Mouse (Mus musculus): ENCODE data around the gene Ust. TPM values are rescaled to one million over a fixed set of nuclear protein-coding genes. Genes with fewer than 3 reads are reported as not detected.
A peak's percentile ranks its signal among the peaks of the same experiment; 100 is the strongest.

Ust gene
- total RNA-seq, 2 experiments from 2014 or later = 30.3 to 32.6 TPM

DNA sequence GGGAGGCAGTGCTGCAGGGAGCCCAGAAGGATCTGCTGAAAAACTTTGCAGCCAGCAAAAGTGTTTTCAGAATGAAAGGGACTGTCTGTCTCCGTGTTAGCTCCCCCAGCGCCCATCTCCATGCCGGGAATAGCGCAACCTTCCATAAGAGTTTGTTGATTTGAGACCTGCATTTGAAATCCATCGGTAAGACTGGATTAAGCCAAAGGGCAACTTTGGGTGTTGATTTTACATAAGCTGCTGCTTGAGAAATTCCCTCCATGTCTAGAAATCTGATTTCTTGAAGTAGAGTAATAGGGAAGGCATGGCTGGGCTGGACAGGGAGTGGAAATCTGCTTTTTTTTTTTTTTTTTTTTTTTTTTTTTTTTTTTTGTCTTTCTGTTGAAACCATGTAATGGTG, 306.9 kb downstream of the Ust start:
- DNase-seq (ENCODE audit: extremely low spot score in 1 of 2, low spot score in 2 of 2) = no peak
- intact Hi-C loops (cut with DNase I) = no loop called here

DNA sequence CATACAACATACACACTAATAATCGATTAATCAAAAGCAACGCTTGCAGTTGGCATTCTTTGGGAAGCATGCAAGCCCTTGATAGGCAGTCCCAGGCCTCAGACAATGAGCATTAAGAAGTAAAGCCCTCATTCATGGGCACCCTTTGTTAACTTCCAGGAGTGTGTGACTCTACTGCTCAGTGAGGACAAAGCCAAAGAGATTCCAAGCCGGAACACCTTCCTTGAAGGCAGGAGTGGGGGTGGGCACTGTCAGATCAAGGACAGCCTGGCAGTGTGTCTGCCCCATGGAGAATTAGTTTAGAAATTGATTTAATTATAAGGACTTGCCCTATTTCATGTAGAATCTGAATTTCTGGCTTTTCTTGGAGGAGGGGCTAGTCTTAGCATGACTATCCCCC, 308.3 kb downstream of the Ust start:
- intact Hi-C loops (cut with DNase I) = no loop called here
- DNase-seq (ENCODE audit: extremely low spot score in 1 of 2, low spot score in 2 of 2) = no peak

DNA sequence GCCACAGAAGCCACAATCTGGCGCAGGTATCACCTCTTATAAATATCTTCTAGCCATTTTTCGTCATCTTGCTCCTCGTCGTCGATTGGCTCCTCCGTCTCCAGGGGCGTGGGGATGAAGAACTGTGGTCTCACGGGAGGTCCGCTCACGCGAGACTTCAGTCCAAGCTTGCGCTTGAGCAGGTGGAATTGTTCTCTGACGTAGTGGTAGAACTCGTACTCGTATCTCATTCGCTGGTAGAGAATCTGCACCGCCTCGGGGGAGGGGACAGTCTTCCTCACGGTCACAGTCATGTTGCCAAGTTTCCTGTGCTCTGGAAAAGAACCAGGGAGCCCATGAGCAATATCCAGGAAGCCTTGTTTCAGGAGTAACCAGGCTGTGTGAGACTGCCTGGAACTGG, 311.3 kb downstream of the Ust start:
- no peak for DNase-seq (ENCODE audit: extremely low spot score in 1 of 2, low spot score in 2 of 2)
- intact Hi-C loops (cut with DNase I) = no loop called here

DNA sequence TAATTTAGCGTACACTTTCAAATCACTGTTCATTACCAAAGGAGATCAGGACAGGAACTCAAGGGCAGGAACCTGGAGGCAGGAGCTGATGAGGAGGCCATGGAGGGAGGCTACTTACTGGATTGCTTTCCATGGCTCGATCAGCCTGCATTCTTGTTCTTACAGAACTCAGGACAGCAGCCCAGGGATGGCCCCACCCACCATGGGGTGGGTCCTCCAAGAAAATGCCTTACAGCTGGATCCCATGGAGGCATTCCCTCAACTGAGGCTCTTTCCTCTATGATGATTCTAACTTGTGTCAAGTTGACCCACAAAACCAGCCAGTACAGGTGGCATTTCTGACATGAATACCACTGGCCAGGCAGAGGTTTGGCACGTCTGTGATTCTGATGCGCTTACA, 314.9 kb downstream of the Ust start:
- no peak for DNase-seq (ENCODE audit: extremely low spot score in 1 of 2, low spot score in 2 of 2)
- intact Hi-C loops (cut with DNase I) = loop anchor here (5.0 kb wide), 1 partner anchor 34 kb away; no protein-coding TSS in a partner anchor

DNA sequence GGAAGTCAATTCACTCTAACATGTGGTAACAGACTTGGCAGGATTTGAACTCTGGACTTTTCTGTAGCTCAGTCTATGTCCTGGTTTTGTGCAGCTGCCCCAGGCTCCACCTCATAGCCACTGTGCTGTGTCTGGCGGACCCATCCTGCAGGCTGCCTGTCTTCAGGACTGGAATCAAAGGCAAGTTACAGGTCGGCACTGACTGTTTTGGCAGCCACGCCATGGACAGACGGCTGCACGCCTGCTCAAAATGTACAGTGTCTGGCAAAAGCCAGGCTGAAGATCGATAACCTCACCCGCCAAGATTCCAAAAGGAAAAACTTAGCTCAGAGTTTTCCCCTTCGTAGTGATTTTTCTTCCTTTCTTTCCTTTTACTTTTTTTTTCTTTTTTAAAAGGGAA, 318.8 kb downstream of the Ust start:
- intact Hi-C loops (cut with DNase I) = loop anchor here (5.0 kb wide), 2 partner anchors 37 to 388 kb away; no protein-coding TSS in a partner anchor
- DNase-seq (ENCODE audit: extremely low spot score in 1 of 2, low spot score in 2 of 2) = no peak

DNA sequence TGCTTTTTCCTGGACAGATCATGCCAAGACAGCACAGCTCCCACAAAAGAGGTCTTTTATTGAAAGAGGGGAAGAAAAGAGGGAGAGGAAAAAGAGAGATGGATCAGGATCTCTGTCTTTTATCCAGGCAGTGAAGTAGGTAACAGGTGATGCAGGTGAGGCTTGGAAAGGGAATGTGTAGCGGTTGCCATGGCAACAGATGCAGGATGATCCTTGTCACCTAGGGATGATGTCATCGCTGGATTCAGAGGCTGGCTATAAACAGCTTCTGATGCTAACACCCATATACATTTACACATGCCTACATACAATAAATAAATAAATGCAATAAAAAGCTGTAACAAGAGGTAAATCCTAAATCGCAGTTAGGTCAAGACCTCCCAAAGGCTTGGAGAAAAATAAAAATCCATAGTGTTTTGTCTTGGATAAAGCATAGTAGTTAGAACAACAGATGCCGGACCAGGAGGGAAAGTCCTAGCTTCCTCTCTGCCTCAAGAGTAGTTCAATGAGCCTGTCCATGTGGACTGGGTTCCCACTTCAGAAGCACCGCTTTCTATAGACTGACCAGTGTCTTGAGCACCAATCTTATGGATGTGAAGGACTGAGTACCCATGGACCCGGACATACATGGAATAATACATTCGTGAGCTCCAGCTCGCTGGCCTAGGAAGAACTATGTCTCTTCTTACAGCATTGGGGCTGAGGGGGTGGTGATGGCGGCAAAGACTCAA, 319.4 kb downstream of the Ust start:
- no peak for DNase-seq (ENCODE audit: extremely low spot score in 1 of 2, low spot score in 2 of 2)
- intact Hi-C loops (cut with DNase I) = loop anchor here (5.0 kb wide), 1 partner anchor 387 kb away; no protein-coding TSS in a partner anchor

DNA sequence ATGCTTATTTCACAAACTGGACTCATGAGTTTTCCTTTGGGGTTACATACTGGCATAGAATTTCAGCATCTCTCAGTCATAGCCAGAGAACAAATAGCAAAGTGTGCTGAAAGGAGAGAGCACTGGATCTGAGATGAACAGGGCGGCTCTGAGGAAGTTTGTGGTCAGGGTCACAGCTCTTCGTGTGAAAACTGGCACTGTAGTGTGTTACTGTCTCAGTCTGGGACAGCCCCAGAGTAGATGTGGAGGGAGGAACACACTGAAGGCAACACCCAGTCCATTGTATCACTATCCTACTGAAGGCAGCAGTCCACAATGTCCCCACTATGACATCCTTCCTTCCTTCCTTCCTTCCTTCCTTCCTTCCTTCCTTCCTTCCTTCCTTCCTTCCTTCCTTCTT, 321.0 kb downstream of the Ust start:
- intact Hi-C loops (cut with DNase I) = loop anchor here (5.0 kb wide), 1 partner anchor 385 kb away; no protein-coding TSS in a partner anchor
- no peak for DNase-seq (ENCODE audit: extremely low spot score in 1 of 2, low spot score in 2 of 2)

DNA sequence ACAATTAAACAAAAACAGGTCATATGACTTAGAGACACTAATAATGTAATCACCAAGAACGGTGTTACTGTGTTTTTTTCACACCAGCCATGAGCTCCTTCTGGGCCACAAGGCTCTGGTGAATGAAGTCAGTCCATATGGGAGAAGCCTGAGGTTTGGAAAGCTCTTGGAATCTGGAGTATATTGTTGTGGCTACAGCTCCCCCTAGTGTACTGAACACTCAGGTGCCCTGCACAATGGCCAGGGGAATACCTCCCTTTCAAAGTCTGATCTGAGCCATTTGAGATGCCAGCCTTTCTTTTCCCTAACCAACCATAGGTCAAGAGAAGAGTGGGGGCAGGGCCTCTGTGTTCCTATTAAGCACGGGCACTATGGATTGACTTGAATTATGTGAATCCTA, 322.3 kb downstream of the Ust start:
- intact Hi-C loops (cut with DNase I) = loop anchor here (1.0 to 5.0 kb wide), 2 partner anchors 313 to 384 kb away; no protein-coding TSS in a partner anchor
- DNase-seq (ENCODE audit: extremely low spot score in 1 of 2, low spot score in 2 of 2) = peak; percentile 69 to 81

DNA sequence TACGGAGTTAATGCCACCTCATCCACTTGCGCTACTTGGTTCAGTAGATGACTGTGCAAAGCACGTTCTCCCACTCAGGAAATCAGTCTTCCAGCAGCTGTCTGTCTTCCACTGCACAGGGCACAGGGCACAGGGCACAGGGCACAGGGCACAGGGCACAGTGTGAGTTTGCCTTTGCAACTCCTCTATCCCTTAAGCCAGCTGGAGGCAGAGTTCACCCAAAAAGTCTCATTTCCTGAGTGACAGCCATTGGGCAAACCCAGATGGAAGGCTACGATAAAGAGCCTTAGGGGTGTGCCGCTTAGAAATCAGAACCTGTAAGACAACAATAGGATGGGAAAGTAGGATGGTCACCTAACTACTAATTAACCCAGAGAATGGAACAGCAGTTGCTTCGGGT, 322.9 kb downstream of the Ust start:
- DNase-seq (ENCODE audit: extremely low spot score in 1 of 2, low spot score in 2 of 2) = no peak

DNA sequence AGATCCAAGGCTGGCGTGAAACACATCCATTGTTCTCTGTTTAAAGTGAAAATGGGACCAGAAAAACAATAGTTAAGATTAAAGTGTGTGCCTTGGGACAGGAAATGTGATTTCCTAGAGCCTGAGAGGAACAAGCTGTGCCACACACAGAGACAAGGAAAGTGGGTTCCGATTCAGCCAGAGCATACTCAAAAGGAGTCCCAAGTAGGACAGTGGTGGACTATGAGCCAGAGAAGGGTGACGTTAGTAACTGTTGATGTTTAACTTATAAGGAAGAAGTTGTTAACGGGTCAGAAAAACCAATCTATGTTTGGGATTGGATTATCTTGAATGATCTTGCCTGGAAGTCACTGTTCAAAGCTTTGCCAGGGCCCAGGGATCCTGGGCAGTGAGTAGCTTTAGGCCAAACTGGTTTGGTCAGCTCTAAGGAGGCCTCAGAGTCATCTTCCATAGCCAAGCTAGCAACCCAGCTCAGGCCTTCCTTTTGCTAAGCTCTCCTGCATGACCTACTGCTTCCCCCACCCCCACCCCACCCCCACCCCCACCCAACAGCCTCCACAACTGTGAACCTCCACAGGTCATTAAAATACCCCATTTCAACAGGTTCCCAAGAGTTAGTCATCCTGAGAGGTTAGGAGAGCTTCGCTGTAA, 329.2 kb downstream of the Ust start:
- DNase-seq (ENCODE audit: extremely low spot score in 1 of 2, low spot score in 2 of 2) = no peak
- intact Hi-C loops (cut with DNase I) = no loop called here

More for the DNA sequence above, 322.9 kb downstream of the Ust start:
- intact Hi-C loops (cut with DNase I) = loop anchor here (1.0 to 5.0 kb wide), 2 partner anchors 312 to 383 kb away; no protein-coding TSS in a partner anchor

DNA sequence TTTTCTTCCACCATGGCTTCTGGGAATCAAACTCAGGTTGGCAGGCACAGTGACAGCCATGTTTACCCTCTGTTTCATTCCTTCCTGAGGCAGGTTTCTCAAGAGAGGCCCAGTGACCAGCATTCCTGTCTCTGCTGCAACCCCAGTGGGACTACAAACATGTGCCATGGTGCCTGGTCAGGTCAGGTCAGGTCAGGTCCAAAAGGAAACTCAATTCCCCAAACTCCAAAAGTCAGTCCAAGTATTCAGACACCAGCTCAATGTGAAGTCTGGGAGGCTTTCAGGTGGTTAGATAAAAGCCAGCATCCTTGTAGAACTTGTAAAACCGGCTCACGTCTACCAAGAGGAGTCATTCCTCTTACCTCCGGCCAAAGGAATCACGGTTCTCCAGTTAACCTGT, 333.0 kb downstream of the Ust start:
- no peak for DNase-seq (ENCODE audit: extremely low spot score in 1 of 2, low spot score in 2 of 2)
- intact Hi-C loops (cut with DNase I) = no loop called here

DNA sequence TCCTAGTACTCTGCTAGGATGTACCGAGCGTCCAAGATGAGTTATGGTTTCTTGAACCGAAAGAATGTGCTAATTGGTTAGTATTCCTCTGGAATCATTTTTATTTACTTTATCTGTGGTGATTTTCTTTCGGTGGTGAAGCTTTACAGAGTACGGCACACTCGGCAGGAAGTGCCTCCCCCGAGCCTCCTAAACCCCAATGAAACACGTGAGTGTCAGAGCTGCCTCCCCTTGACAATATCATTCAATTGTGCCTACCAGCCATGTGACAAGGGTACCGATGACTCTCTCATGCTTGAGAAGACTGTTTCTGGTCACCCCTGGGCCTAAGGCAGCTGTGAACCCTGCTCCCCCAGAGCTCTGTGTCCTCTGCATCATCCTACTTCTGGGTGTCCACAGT, 333.9 kb downstream of the Ust start:
- DNase-seq (ENCODE audit: extremely low spot score in 1 of 2, low spot score in 2 of 2) = no peak
- intact Hi-C loops (cut with DNase I) = no loop called here

DNA sequence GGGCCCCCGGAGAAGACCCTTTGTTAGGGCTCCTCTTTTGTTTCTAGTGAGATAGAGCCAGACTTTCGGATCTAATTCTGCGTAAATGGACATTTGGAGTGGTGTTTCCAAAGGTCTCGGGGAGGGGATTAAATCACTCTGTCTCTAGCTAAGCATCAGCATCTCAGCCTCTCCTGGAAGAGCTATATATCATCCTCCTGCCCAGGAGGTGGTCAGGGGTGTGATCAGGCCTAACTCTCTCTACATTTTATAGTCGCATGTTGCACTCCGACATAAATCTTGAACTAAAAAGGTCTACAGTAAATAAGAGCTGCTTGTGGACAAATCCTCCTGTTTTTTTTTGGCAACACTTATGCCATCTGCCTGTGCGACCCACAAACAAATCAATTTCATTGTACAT, 335.5 kb downstream of the Ust start:
- DNase-seq (ENCODE audit: extremely low spot score in 1 of 2, low spot score in 2 of 2) = no peak
- intact Hi-C loops (cut with DNase I) = no loop called here

DNA sequence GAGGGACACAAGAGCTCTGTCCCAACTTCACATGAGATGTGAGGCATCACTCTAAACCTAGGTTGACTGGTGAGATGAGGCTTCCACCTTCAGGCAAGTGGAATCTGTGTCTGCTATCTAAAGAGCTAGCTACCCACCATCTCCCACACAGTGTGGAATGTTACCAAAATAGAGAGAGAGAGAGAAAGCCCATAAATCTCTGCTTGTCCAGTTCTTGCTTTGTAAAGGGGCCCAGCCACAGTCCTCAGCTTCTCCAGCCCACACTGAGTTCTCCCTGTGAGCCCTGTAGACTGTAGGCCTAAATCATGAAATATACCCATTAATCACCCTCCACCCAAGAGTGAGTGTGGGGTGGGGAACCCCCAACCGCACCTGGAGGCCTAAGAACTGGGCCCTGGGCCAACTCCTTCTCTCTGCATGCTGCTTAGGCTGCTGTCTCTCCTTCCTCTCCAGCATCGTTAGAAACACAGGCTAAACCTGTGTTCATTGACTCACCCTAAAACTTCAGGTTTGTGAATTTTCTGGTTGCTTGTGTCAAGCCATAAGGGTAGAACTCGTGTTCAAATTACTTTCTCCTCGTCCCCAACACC, 336.9 kb downstream of the Ust start:
- DNase-seq (ENCODE audit: extremely low spot score in 1 of 2, low spot score in 2 of 2) = no peak
- intact Hi-C loops (cut with DNase I) = no loop called here

DNA sequence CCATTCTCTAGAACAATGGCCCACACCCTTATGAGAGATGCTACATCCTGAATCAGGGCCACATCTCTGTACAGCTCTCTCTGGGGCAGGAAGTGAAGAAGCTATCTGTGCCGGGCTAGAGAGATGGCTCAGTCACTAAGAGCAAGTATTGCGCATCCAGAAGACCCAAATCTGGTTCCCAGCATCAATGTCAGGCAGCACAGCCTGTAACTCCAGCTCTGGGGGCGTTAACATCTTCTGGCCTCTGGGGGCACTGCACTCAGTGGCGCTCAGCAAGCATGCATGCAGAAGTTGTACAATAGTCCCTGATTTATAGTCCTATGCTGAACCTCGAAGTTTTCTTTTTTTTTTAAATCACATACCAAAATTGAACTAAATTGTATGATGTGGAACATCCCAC, 341.0 kb downstream of the Ust start:
- intact Hi-C loops (cut with DNase I) = no loop called here
- DNase-seq (ENCODE audit: extremely low spot score in 1 of 2, low spot score in 2 of 2) = no peak

DNA sequence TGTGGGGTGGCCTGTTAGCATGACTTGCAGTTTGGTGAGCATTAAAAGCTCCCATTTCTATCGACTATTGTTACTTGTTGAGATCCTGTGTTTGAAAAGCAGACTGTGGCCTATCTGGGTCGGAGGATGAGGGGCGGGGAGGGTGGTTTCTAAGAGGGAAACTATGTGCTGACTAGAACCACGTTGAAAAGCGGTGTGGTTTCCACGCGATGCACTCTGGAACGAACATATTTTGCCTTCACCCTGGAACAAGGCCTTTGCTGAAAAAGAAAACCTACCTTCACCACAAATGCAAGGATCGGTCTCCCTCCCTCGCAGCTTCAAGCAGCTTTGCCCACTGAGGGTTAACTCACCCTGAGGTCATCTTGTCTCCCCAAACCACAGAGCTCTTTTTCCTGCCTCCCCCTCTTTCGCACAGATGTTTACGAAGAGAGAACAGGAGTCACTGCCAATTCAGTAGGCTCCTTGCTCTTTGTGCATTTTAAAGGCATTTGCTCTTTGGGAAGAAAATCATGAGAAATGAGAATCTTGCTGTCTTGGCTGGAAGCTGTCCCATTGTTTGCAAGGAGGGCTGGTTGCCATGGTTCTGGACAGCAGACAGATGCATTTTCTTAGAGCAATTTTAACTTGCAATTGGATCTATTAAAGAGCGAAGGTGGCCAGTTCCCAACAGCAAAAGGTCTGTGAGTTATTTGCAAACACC, 342.1 kb downstream of the Ust start:
- intact Hi-C loops (cut with DNase I) = no loop called here
- peak in 1 of 2 experiments; percentile 24 for DNase-seq (ENCODE audit: extremely low spot score in 1 of 2, low spot score in 2 of 2)

DNA sequence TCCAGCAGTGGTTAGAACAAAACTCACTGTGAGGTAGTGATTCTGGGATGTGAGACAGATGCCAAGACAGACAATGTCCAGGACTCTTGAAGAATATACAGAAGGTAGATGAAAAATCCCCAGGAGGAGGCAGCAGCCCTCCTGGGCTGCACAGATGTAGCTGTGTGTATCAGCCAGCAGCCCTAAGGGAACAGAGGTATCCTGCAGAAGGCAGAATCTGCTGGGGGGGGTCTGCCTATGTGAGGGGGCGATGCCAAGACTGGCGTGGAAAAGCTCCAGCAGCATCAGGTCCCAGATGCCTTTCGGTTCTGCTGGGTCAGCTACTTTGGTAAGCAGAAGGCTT, 342.6 kb downstream of the Ust start:
- no peak for DNase-seq (ENCODE audit: extremely low spot score in 1 of 2, low spot score in 2 of 2)
- intact Hi-C loops (cut with DNase I) = no loop called here

DNA sequence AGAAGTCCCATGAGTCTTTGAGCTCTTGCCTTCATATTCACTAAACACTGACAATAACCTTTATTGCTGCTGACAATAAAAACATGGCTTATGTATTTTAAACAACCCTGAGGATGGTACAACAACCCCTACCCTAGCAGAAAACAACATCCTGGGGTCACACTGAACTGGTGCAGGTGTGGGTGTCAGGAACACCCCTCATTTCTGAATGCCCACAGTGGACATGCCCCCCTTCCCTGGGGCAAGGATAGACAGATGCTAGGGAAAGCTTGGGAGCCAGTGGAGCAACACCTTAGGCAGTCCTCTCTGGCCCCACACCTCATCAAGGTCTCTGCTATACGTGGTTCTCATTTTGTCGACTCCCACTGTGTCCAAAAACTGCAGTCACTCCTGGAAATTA, 343.9 kb downstream of the Ust start:
- no peak for DNase-seq (ENCODE audit: extremely low spot score in 1 of 2, low spot score in 2 of 2)
- intact Hi-C loops (cut with DNase I) = no loop called here

DNA sequence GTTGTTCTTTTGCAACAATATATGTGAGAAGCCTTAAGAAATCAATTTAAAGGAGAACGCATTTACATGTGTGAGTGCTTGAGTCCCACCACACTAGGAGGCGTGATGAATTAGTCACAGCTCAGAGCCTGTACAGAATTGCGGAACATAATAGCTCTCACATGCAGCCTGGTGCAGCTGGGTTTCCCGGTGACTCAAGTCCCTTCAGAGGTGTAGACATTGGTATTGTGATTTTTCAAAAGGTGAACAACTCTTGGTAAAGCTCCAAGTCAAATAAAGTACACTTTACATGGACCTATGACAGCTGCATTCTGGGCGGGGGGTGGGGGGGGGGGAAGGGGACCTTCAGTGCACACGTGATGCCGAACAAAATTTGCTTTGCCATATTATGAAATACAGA, 344.4 kb downstream of the Ust start:
- intact Hi-C loops (cut with DNase I) = no loop called here
- no peak for DNase-seq (ENCODE audit: extremely low spot score in 1 of 2, low spot score in 2 of 2)

DNA sequence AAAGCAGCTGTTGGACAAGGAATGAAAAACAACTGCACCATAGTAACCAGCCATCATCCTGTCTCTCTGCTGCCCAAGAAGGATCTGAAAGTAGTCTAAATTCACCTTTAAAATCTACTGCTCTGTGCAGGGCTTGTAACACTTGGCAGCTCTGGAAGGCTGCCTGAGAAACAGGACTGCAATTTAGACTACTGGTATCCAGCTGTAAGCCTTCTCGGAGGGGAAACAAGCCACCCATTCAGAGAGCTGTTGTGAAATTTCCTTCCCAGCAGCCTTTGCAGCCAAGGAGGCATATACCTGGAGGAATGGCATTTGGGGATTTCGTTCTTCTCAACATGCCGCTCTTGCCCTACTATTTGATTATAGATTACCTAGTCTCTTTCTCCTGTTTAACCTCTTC, 345.6 kb downstream of the Ust start:
- intact Hi-C loops (cut with DNase I) = no loop called here
- no peak for DNase-seq (ENCODE audit: extremely low spot score in 1 of 2, low spot score in 2 of 2)
